Mouse (Mus musculus): Measurements from ENCODE around the gene Rdh7.

- TF ChIP-seq POLR2A (IDR thresholded peaks at IDR 0.05; ENCODE audit: borderline replicate concordance, insufficient read depth, low read length) (no peak), CTCF (IDR thresholded peaks at IDR 0.05; ENCODE audit: borderline replicate concordance, insufficient read depth, low read depth, low read length) (no peak)
Observed at GRCm38 (mm10) chr10:127864931-127865330, 23.7 kb downstream of the Rdh7 start.

Data from cerebellum, adult 2 months (tissue).